Mouse (Mus musculus) left cerebral cortex, postnatal 25 days (tissue): ENCODE results near the gene Coro1c. TPM values are rescaled to one million over a fixed set of nuclear protein-coding genes. Genes with fewer than 3 reads are reported as not detected.

Experiments
- DNase-seq, 2 experiments: peaks; one replicate each; pipeline ENCODE4 v3.0.0; 2022; ENCODE audit warnings: low spot score in 2 of 2, mixed read lengths in 1 of 2
- intact Hi-C: fragments of 180-260 bp; cut with DNase I; formaldehyde crosslinking; loops from one replicate; pipeline ENCODE4 v1.15.1; 2025
- total RNA-seq, 2 experiments: library from RNA; stranded (reverse); gene quantifications; 2 replicates each; pipeline ENCODE4 v1.2.3; 2021

Gene Coro1c
- total RNA-seq, 2 experiments from 2014 or later = 76.1 to 77.5 TPM

GRCm38 (mm10) chr5:113890874-113891273, 17.7 kb downstream of the Coro1c start:
- no peak for DNase-seq
- intact Hi-C loops = no loop called here

GRCm38 (mm10) chr5:113889912-113890311, 18.6 kb downstream of the Coro1c start:
- no peak for DNase-seq
- intact Hi-C loops = no loop called here

GRCm38 (mm10) chr5:113889181-113889906, 19.2 kb downstream of the Coro1c start:
- no peak for DNase-seq
- intact Hi-C loops = no loop called here

GRCm38 (mm10) chr5:113888186-113888795, 20.3 kb downstream of the Coro1c start:
- DNase-seq = no peak
- intact Hi-C loops = no loop called here

GRCm38 (mm10) chr5:113887132-113887531, 21.4 kb downstream of the Coro1c start:
- DNase-seq = no peak

GRCm38 (mm10) chr5:113885623-113886022, 22.9 kb downstream of the Coro1c start:
- intact Hi-C loops = no loop called here
- DNase-seq = no peak

More at GRCm38 (mm10) chr5:113887132-113887531, 21.4 kb downstream of the Coro1c start:
- intact Hi-C loops = no loop called here

GRCm38 (mm10) chr5:113884750-113885149, 23.8 kb downstream of the Coro1c start:
- intact Hi-C loops = no loop called here
- DNase-seq = no peak

- intact Hi-C loops = no loop called here
Measured at GRCm38 (mm10) chr5:113883384-113883771, 25.2 kb downstream of the Coro1c start.

GRCm38 (mm10) chr5:113882566-113883383, 25.8 kb downstream of the Coro1c start:
- DNase-seq = peak in 1 of 2 experiments; percentile 55
- intact Hi-C loops = no loop called here

More at GRCm38 (mm10) chr5:113883384-113883771, 25.2 kb downstream of the Coro1c start:
- peak in 1 of 2 experiments; percentile 38 for DNase-seq

GRCm38 (mm10) chr5:113881136-113881535, 27.4 kb downstream of the Coro1c start:
- no peak for DNase-seq
- intact Hi-C loops = no loop called here

- peak in 1 of 2 experiments; percentile 48 for DNase-seq
- intact Hi-C loops = no loop called here
Measured at GRCm38 (mm10) chr5:113878943-113879617, 29.5 kb downstream of the Coro1c start.

GRCm38 (mm10) chr5:113877565-113877964, 31.0 kb downstream of the Coro1c start:
- intact Hi-C loops = no loop called here
- no peak for DNase-seq

GRCm38 (mm10) chr5:113876176-113876575, 32.4 kb downstream of the Coro1c start:
- intact Hi-C loops = no loop called here
- no peak for DNase-seq

GRCm38 (mm10) chr5:113875625-113876024, 32.9 kb downstream of the Coro1c start:
- intact Hi-C loops = loop anchor here (2.0 kb wide), 1 partner anchor 33 kb away; the partner anchor contains the start of gene Coro1c
- no peak for DNase-seq

- DNase-seq = no peak
- intact Hi-C loops = loop anchor here (2.0 kb wide), 1 partner anchor 34 kb away; the partner anchor contains the start of gene Coro1c
Measured at GRCm38 (mm10) chr5:113874063-113875024, 34.2 kb downstream of the Coro1c start.

GRCm38 (mm10) chr5:113872936-113873912, 35.3 kb downstream of the Coro1c start:
- intact Hi-C loops = no loop called here

GRCm38 (mm10) chr5:113871903-113872548, 36.5 kb downstream of the Coro1c start:
- intact Hi-C loops = no loop called here
- DNase-seq = peak in 1 of 2 experiments; percentile 60

More at GRCm38 (mm10) chr5:113872936-113873912, 35.3 kb downstream of the Coro1c start:
- peak; percentile 56 to 73 for DNase-seq
